Mouse (Mus musculus): ENCODE results near the gene Stil. TPM values are rescaled to one million over a fixed set of nuclear protein-coding genes. Genes with fewer than 3 reads are reported as not detected.

Stil gene
- polyA plus RNA-seq, 1 experiment = 0.13 TPM

DNA sequence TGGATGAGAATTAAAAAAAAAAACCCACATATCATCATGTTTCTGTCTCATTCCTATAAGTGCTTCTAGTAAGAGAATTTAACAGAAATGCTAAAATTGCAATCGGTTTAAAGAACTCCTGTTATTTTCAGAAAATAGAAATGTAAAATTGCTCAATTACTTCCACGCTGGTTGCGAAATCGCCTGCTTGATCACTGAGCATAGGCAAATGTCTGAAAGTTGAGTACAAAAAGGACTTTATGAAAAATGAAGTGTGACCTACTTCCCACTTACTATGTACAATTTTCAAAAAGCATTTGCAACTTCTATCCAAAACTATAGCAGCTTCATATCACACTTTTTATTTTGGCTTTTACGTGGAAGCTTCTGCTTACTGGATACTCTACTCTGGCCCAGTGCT, 29.2 kb upstream of the Stil start:
- no peak for DNase-seq
- WGBS = 95% methylated on average over 5 of the region's 5 CpGs
- peaks cover 2% of the 10 kb centered on the region; the same call in 1 of the 2 replicates for H3K36me3 ChIP-seq (ENCODE audit: control insufficient read depth, insufficient read depth, low read length)

DNA sequence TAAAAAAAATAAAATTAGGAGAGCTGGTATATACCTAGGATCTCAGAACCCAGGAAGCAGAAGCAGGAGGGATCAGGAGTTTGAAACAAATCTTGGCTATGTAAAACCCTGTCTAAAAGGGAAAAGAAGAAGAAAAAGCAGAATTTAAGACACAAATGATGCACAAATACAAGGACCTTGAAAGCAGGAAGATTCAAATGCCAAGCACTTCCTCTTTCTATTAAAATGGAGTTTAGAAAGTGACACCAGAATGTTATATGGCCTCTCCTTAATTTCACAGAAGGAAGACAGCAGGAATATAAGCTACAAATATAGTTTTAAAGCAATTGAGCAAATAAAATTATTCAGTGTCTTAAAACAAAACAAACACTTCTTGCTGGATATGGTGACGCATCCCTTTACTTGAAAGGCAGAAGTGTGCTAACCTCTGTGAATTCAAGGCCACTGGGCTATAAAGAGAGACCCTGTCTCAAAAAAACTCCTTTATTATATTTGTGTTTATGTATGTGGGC, 26.7 kb upstream of the Stil start:
- no peaks in the 10 kb centered on the region for H3K27me3 ChIP-seq (replicated peaks; ENCODE audit: control insufficient read depth, insufficient read depth, low read length)
- no peaks in the 10 kb centered on the region for H3K4me1 ChIP-seq (ENCODE audit: control insufficient read depth, insufficient read depth, low read length)
- no peak overlapping the region for H3K4me3 ChIP-seq (ENCODE audit: insufficient read depth, low read depth, low read length)
- no peaks in the 10 kb centered on the region for H3K36me3 ChIP-seq (ENCODE audit: control insufficient read depth, insufficient read depth, low read length)
- DNase-seq = no peak
- no peak overlapping the region for H3K27ac ChIP-seq (ENCODE audit: insufficient read depth, low read depth, low read length)
- TF ChIP-seq POLR2A (IDR thresholded peaks at IDR 0.05; ENCODE audit: low read depth, low read length) = no peak
- TF ChIP-seq CTCF (conservative IDR thresholded peaks at IDR 0.05; ENCODE audit: insufficient read depth, insufficient read length, low read depth, low read length) = no peak
- WGBS = 85% methylated on average over 1 of the region's 1 CpGs

More for the DNA sequence above, 29.2 kb upstream of the Stil start:
- Histone ChIP-seq H3K4me1 (ENCODE audit: control insufficient read depth, insufficient read depth, low read length) (no peaks in the 10 kb centered on the region), H3K27me3 (replicated peaks; ENCODE audit: control insufficient read depth, insufficient read depth, low read length) (no peaks in the 10 kb centered on the region), H3K4me3 (ENCODE audit: insufficient read depth, low read depth, low read length) (no peak overlapping the region), H3K27ac (ENCODE audit: insufficient read depth, low read depth, low read length) (no peak overlapping the region)
- TF ChIP-seq CTCF (conservative IDR thresholded peaks at IDR 0.05; ENCODE audit: insufficient read depth, insufficient read length, low read depth, low read length) = no peak
- TF ChIP-seq POLR2A (IDR thresholded peaks at IDR 0.05; ENCODE audit: low read depth, low read length) = no peak

DNA sequence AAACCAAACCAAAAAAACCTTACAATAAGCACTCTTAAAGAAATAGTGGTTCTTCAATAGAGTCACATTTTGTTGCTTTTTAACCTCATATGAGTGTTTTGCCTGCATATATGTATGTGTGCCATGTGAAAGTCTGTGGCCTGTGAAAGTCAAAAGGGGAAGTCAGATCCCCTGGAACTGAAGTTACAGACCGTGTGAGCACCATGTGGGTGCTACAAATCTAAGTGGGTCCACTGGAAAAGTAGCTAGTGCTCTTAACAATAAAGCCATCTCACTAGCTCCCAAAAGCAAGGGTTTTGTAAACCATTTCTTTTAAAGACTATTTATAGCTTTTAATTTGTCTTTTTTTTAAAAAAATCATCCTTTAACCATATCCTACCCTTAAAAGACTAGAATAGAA, 17.3 kb upstream of the Stil start:
- TF ChIP-seq CTCF (conservative IDR thresholded peaks at IDR 0.05; ENCODE audit: insufficient read depth, insufficient read length, low read depth, low read length) (no peak), POLR2A (IDR thresholded peaks at IDR 0.05; ENCODE audit: low read depth, low read length) (no peak)
- H3K27ac ChIP-seq (ENCODE audit: insufficient read depth, low read depth, low read length) = no peak overlapping the region
- WGBS = 83% methylated on average over 1 of the region's 1 CpGs

DNA sequence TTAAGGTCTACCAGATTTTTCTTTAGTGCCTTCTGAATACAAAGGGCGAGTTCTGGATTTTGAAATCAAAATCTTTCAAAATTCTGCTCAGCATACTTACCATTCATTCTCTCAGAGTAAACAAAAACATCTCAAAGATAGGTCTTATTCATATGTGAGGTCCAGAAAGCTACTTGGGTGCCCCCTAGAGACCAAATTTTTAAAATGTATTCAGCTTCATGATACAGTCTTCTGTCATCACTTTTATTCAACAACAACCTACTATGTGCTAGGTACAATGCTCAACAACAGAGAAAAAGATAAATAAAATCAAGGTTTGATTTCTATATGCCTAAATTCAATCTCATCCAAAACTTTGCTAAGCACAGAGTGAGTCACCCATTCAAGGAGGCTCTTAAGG, 16.9 kb upstream of the Stil start:
- Histone ChIP-seq H3K27me3 (replicated peaks; ENCODE audit: control insufficient read depth, insufficient read depth, low read length) (no peaks in the 10 kb centered on the region), H3K4me1 (ENCODE audit: control insufficient read depth, insufficient read depth, low read length) (peaks cover 14% of the 10 kb centered on the region; the same call in 1 of the 2 replicates), H3K36me3 (ENCODE audit: control insufficient read depth, insufficient read depth, low read length) (no peaks in the 10 kb centered on the region), H3K4me3 (ENCODE audit: insufficient read depth, low read depth, low read length) (no peak overlapping the region), H3K27ac (ENCODE audit: insufficient read depth, low read depth, low read length) (no peak overlapping the region)
- peak; percentile 36 for DNase-seq
- TF ChIP-seq CTCF (conservative IDR thresholded peaks at IDR 0.05; ENCODE audit: insufficient read depth, insufficient read length, low read depth, low read length) = no peak
- TF ChIP-seq POLR2A (IDR thresholded peaks at IDR 0.05; ENCODE audit: low read depth, low read length) = no peak
- 89% methylated on average over 1 of the region's 1 CpGs for WGBS

More for the DNA sequence above, 17.3 kb upstream of the Stil start:
- H3K4me1 ChIP-seq (ENCODE audit: control insufficient read depth, insufficient read depth, low read length) = peaks cover 10% of the 10 kb centered on the region; the same call in 1 of the 2 replicates
- H3K4me3 ChIP-seq (ENCODE audit: insufficient read depth, low read depth, low read length) = no peak overlapping the region
- H3K27me3 ChIP-seq (replicated peaks; ENCODE audit: control insufficient read depth, insufficient read depth, low read length) = no peaks in the 10 kb centered on the region
- no peak for DNase-seq
- no peaks in the 10 kb centered on the region for H3K36me3 ChIP-seq (ENCODE audit: control insufficient read depth, insufficient read depth, low read length)

DNA sequence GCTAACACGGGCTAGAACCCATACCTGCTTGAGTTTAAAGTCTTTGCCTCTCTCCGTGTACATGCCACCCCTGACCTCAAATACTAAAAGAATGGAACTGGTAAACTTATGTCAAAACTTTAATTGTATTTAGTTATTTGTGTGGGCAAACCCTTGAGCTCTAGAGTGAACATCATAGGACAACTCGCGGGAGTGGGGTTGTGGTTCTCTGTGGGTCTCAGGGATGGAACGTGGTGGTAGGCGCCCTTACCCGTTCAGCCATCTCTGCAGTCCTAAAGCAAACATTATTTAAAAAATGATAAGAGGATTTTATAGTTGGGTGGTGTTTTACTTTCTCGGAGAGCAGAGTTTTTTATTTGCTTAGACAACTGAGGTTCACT, 13.8 kb upstream of the Stil start:
- Histone ChIP-seq H3K27me3 (replicated peaks; ENCODE audit: control insufficient read depth, insufficient read depth, low read length) (no peaks in the 10 kb centered on the region), H3K36me3 (ENCODE audit: control insufficient read depth, insufficient read depth, low read length) (no peaks in the 10 kb centered on the region), H3K4me1 (ENCODE audit: control insufficient read depth, insufficient read depth, low read length) (peaks cover 12% of the 10 kb centered on the region; the same call in 1 of the 2 replicates), H3K27ac (ENCODE audit: insufficient read depth, low read depth, low read length) (peak overlapping the region; percentile 96), H3K4me3 (ENCODE audit: insufficient read depth, low read depth, low read length) (peak overlapping the region; percentile 95)
- DNase-seq = no peak
- under 1% methylated on average over 8 of the region's 8 CpGs for WGBS
- no peak for TF ChIP-seq CTCF (conservative IDR thresholded peaks at IDR 0.05; ENCODE audit: insufficient read depth, insufficient read length, low read depth, low read length)
- TF ChIP-seq POLR2A (IDR thresholded peaks at IDR 0.05; ENCODE audit: low read depth, low read length) = no peak

DNA sequence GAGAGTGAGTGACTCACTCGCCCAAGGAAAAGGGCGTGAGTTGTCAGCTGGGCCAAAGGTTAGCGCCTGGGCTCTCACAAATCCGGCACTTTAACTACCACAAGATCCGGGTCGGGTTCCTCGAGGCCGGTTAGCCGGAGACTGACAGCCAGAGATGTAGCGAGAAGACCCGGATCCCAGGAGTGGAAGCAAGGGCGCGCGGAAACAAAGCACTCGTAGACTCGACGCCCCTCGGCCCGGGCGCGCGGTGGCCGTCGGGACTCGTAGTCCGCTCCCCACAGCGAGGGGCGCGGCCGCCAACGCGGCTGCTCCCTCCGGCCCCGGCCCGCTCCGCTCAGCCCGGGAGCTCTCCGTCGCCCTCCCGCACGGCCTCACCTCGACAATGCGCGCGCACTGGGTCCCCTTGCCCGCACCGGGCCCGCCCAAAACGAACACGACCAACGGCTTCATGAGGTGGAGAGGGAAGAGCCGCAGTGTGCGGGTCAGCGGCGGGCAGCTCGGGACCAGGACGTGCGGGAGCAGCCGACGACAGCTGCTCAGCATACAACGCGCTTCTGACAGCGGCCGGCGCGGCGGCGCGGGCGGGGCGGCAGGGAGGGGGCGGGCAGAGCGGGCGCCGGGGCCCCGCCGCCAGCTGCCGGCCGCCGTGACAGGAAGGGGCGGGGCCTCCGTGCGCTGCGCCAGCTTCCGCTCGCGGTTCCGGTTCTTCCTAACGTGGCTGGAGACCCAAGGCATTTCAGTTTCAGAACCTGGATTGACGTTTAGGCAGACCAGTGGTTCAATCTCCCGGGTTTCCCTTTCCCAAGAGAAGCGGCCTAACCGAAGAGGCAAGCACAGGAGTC, 13.1 kb upstream of the Stil start, which contains the start of gene Cmpk1:
TSS of gene Cmpk1 (minus strand) at position 651 of the 842 bp plus-strand sequence.
- Histone ChIP-seq H3K27ac (ENCODE audit: insufficient read depth, low read depth, low read length) (peak within 1 kb of the TSS; percentile 100), H3K27me3 (replicated peaks; ENCODE audit: control insufficient read depth, insufficient read depth, low read length) (no peaks in the 10 kb centered on the region), H3K4me3 (ENCODE audit: insufficient read depth, low read depth, low read length) (peak within 1 kb of the TSS; percentile 95), H3K4me1 (ENCODE audit: control insufficient read depth, insufficient read depth, low read length) (peaks cover 12% of the 10 kb centered on the region; the same call in 1 of the 2 replicates), H3K36me3 (ENCODE audit: control insufficient read depth, insufficient read depth, low read length) (no peaks in the 10 kb centered on the region)
- TF ChIP-seq POLR2A (IDR thresholded peaks at IDR 0.05; ENCODE audit: low read depth, low read length) (peak; percentile 54), CTCF (conservative IDR thresholded peaks at IDR 0.05; ENCODE audit: insufficient read depth, insufficient read length, low read depth, low read length) (no peak)
- under 1% methylated on average over 88 of the region's 93 CpGs for WGBS
- peak; percentile 92 for DNase-seq

DNA sequence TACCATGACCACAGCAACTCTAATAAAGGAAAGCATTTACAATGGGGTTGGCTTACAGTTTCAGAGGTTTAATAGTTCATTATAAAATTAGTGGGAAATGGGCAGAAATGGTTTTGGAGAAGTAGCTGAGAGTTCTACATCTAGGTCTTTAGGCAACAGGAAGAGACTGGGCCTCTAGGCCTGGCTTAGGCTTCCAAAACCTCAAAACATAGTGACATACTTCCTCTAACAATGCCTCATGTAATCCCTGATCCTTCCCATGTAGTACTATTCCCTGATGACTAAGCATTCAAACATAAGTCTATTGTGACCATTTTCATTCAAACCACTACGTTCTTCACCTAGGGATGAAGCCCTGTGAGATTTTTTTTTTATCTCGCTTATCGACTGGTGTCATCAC, 5.7 kb upstream of the Stil start:
- Histone ChIP-seq H3K4me1 (ENCODE audit: control insufficient read depth, insufficient read depth, low read length) (no peaks in the 10 kb centered on the region), H3K27me3 (replicated peaks; ENCODE audit: control insufficient read depth, insufficient read depth, low read length) (no peaks in the 10 kb centered on the region), H3K27ac (ENCODE audit: insufficient read depth, low read depth, low read length) (no peak overlapping the region), H3K4me3 (ENCODE audit: insufficient read depth, low read depth, low read length) (no peak overlapping the region), H3K36me3 (ENCODE audit: control insufficient read depth, insufficient read depth, low read length) (no peaks in the 10 kb centered on the region)
- no peak for DNase-seq
- WGBS = 88% methylated on average over 3 of the region's 3 CpGs
- TF ChIP-seq CTCF (conservative IDR thresholded peaks at IDR 0.05; ENCODE audit: insufficient read depth, insufficient read length, low read depth, low read length) (no peak), POLR2A (IDR thresholded peaks at IDR 0.05; ENCODE audit: low read depth, low read length) (no peak)

Measured in kidney, adult 2 months (tissue).